Mouse (Mus musculus) cerebellum, adult 18-20 months (tissue): ENCODE results near the gene Rpusd2.
"Not testable (repeated sequence)": the region's sequence is repeated elsewhere in the genome, so short reads cannot be mapped to it uniquely, and the experiment has no call there.

Experiments
- DNase-seq, 2 experiments: peaks; one replicate each; pipeline ENCODE4 v3.0.0; 2021

The Rpusd2 gene

GRCm38 (mm10) chr2:119034656-119035396 is at the start of gene Rpusd2:
Rpusd2 (plus strand) TSS chr2:119034790.
- peak; percentile 93 to 95 for DNase-seq

GRCm38 (mm10) chr2:118995490-118995889 is 39.1 kb upstream of the Rpusd2 start:
- no peak for DNase-seq

DNA sequence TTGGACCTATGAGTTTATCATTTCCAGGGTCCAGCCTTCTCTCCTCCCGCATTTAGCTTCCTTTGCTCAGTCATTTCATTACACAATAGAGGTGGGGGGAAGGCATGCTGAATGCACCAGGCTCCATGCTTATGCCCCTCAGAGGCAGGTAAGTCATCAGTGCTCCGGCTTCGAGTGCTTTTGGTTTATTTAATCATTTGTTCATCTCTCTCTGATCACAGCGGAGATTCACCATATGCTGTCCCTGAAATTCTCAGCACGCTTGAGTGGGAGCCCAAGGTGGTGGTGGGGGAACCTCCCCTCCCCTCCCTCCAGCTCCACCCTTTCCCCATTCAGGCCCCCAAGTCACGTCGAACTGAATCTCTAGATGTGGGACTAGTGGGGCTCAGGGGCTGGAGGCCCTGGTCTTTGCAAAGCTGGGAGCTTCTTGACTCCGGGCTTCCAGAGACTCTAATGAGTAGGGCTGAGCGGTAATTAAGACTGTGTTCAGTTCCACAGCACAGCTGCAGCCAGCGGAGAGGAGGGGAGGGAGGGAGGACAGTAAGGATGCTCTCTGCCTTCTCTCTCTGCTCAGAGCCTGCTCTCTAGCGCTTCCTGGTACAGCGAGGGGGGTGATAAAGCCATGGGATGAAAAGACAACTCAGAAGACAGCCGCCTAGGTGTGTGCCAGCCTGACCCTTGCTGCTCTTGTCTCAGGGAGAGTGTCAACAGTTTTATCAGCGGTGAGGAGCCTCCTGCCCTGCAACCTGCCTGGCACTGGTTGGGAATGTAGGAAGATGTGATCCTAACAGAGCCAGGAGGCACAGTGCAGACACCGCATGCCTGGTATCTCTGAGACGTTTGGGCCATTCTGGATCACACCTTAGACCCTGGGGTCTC is 38.4 kb upstream of the Rpusd2 start:
- DNase-seq, result no peak

DNA sequence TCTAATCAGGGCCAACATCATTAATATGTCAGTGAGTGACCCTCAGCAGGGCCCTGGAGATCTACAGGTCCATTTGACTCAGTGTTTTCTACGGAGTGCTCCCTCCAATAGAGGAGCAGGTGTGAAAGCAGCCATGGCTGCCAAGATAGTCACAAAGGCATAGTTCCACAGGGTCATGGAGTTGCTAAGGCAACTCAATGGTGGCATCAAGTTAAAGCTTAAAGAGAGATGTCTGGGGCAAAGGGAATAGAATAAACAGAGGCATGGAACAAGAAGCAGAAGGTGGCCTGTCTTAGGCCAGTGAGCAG is 37.8 kb upstream of the Rpusd2 start:
- DNase-seq, result no peak

DNA sequence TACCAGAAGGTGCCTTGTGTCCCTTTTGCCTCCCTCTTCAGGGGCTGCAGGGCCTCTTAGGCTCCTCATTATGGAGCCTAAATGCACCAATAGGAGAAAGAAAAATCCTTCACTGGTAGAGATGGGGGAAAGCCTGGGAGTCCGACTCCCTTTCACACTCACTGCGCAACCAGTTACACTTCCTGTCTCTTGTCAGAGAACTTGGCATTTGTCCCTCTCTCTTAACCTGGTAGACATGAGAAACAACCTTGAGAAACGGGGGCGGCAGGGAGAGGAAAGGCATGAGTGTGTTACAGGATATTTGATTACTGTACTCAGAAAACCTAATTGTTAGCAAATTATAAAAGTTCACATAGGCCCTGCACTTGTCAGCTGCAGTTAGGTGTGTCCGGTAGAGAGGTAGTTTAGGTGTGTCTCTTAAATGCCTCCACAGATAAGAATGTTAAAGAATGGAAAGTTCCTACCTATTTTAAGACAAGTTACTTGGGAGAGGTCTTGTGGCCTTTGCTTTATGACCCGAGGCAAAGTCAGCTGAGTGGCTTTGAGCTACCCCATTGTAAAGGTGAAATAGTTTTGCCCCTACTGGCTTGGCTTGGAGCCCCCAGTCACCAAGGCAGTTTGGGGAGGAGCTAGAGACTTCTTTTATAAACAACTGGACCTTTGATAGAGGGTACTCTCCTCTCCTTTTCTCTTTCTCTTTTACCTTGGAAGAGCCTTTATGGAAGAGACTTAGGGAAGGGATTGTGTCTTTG is 36.3 kb upstream of the Rpusd2 start:
- no peak for DNase-seq

- no peak for DNase-seq
Measured at GRCm38 (mm10) chr2:118999025-118999639, 35.5 kb upstream of the Rpusd2 start.

- DNase-seq, result peak; percentile 45 to 58
Measured at GRCm38 (mm10) chr2:119006886-119007285, 27.7 kb upstream of the Rpusd2 start.

DNA sequence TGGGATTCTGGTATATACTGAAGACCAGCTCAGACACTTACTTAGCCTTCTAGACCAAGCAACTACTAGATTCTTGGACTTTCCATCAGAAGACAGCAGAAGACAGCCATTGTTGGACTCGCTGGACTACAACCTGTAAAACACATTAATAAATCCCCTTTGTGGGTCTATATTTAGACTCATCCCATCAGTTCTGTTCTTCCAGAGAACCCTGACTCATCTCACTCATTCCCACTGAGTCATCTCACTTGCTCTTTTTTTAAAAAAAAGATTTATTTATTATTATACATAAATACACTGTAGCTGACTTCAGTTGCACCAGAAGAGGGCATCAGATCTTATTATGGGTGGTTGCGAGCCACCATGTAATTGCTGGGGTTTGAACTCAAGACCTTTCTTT is 25.2 kb upstream of the Rpusd2 start:
- no peak for DNase-seq

GRCm38 (mm10) chr2:119014989-119015388 is 19.6 kb upstream of the Rpusd2 start:
- DNase-seq, result peak in 1 of 2 experiments; percentile 20

- peak; percentile 74 to 75 for DNase-seq
Measured at GRCm38 (mm10) chr2:119015604-119016180, 18.9 kb upstream of the Rpusd2 start.

DNA sequence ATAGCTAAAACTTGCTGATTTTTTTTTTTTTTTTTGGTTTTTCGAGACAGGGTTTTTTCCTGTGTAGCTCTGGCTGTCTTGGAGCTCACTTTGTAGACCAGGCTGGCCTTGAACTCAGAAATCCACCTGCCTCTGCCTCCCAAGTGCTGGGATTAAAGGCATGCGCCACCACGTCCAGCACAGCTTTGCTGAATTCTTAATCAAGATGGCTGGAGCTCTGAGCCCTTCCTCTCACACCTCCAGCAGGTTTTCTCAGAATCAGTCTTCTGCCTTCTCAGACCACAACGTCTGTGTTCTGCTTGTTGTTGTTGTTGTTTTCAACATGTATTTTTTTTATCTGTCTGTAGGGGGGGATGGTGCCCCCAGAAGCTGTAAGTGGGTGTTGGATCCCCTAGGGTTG is 18.3 kb upstream of the Rpusd2 start:
- DNase-seq, result not testable (repeated sequence)

DNA sequence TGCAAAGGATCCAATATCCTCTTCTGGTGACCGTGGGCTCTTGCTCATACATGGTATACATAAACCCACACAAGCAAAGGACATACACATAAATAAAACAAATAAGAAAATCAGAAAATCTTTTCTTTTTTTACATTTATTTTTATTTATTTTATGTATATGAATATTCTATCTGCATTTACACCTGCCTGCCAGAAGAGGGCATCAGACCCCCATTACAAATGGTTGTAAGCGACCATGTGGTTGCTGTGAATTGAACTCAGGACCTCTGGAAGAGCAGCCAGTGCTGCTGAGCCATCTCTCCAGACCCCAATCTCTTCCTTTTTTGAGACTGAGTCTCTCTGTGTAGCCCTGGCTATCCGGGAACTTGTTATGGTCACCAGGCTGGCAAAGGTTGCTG is 16.9 kb upstream of the Rpusd2 start:
- no peak for DNase-seq

- no peak for DNase-seq
Measured at GRCm38 (mm10) chr2:119018391-119019122, 16.0 kb upstream of the Rpusd2 start.

DNA sequence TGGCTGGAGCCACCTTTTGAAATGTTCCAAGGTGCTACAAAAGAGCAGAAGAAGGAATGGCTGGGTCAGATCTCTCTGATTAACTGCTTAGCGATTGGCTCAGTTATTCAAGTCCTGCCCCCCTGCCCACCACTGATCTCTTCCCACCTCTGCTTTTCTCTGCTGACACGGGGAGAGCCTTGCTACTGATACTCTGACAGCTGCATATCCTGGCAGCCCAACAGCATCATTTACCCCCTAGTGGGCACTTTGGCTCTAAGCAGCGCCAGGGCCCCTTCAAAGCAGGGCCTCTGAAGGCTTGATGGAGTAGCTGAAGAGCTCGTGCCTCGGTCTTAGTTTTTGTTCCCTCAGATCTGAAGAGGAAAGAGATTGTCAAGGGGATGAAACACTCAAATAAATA is 15.5 kb upstream of the Rpusd2 start:
- no peak for DNase-seq

DNA sequence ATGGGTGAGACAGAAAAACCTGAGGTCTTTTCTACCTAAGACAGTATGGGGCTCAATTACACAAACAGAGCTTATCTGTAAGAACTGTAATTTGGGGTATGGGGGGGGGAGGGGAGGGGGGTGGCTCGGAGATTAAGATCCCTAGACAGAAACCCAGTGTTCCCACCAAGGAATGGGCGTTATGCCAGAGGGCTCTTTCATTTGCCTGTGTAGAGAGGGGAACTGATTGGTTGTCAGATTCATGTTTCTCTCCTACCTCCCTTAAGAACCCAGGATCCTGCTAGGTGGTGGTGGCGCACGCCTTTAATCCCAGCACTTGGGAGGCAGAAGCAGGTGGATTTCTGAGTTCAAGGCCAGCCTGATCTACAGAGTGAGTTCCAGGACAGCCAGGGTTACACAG is 15.1 kb upstream of the Rpusd2 start:
- no peak for DNase-seq

DNA sequence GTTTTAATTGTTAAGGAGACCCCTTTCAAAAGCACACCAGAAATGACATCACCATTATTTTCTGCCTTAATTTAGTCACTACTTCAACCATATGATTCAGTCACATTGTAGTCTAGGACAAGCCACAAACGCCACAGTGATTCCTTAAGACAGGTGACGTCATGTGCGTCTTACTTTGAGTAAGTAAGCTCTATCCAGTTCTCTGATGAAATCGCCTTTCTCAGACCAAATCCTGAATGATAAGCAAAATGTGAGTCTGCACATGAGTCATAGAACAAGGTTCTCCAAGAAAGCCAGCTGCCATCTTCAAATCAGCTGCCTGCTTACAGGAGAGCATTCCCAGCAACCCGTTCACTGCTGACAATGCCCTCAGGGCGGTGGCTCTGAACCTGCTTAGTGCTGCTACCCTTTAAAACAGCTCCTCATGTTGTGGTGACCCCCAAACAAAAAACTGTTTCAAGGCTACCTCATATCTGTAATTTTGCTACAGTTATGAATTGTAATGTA is 11.4 kb upstream of the Rpusd2 start:
- no peak for DNase-seq

DNA sequence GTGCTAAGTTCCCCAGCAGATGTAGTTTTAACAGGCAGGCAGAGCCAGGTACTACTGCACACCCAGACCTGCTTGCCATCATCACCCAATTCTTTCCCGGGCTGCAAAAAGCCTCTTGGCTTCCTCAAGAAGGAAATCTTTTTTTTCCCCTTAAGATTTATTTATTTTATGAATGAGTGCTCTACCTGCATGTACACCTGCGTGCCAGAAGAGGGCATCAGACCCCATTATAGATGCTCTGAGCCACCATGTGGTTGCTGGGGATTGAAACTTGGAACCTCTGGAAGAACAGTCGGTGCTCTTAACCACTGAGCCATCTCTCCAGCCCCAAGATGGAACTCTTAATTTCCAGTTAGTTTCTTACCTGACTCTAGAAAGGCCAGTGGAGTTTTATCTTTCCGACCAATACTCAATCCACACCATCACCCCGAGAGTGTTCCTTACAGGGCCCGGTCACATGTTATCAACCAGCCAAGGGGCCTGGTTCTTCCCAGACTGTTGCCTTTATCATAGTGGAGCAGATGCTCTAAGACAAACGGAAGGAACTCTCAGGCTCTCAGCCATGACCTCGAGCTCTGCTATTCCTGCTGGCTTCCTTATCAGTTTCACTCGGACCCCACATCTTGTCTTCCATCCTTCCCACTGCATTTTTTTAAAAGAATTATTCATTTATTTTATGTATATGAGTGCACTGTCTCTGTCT is 9.9 kb upstream of the Rpusd2 start:
- no peak for DNase-seq

- no peak for DNase-seq
Measured at GRCm38 (mm10) chr2:119025239-119025616, 9.4 kb upstream of the Rpusd2 start.

DNA sequence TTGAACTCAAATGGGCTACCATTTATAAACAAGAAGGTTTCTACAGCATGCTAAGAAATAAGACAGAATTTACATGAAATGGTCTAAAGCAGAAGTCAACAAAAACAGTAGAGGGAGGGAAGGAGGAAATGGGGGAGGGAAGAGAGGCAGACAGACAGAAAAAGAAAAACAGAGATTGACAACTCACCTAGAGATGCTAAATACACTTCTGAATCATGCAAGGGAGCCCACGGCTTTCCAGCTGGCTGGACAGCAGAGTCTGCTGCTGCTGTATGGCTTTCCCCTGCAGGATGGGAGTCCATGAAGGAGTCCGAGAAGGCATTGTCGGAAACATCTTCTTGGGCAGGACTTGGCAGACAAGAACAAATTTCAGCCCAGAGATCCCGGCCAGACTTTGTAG is 7.6 kb upstream of the Rpusd2 start:
- no peak for DNase-seq

DNA sequence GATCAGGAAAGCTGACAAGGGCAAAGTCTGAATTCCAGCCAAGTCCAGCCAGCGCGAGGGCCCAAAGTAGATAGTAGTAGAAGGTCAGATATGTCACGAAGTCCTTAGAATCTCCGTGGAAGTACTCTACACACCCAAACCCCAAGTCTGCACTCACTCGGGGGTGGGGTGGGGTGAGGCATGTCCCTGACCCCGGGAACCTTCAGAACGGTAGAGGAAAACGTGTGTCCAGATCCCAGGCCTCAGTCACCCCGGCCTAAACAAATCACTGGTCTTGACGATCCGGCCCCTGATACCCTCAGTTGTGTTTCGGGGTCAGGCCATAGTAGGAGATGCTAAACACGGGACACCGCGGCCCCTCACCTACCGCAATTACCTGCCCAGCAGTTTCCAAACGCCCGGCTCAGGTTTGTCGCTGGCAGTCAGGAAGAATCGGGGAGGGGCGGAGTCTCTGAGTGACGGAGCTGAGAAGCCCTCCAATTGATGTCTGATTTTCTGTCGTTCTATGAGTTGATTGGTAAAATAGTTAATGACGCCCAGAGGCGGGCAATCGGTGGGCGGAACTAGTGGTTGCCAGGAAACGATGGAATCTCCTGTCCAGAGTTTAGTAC is 5.5 kb upstream of the Rpusd2 start, which contains the start of gene Ccdc32:
Ccdc32 (minus strand) TSS at position 453 of the 611 bp plus-strand sequence.
- peak; percentile 93 to 98 for DNase-seq

DNA sequence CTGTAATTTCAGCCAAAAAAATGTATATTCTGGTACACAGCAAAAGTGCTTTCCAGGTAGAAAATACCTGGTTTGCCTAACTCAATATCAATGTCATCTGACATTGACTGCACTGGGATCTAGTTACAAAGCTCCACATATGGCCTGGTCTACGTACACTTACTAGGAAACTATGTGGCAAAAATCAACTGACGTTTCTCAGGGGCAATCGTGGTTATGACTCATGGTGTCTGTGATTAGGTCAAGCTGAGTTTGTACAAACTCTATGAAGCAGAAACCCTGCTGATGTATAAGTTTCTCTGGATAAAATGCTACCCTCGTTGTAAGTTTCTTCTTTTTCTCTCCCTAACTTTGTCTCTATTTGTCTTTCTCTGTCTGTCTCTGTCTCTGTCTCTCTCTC is 2.4 kb upstream of the Rpusd2 start:
- DNase-seq, result no peak
